Mouse (Mus musculus) limb, embryonic 11.5 days (tissue): ENCODE results near the gene Gm14744. TPM values are rescaled to one million over a fixed set of nuclear protein-coding genes. Genes with fewer than 3 reads are reported as not detected.
"Not testable (repeated sequence)": the region's sequence is repeated elsewhere in the genome, so short reads cannot be mapped to it uniquely, and the experiment has no call there.

Experiments
- ATAC-seq: fragments of 200-750 bp; cut with Nextera tagmentation; 2 replicates; pipeline ENCODE4 v1.8.0; 2017; ENCODE audit warnings: low read depth; ENCODE audit not compliant: insufficient number of reproducible peaks, low FRiP score, low TSS enrichment
- DNase-seq: peaks from one replicate; pipeline ENCODE4 v3.0.0-alpha.2; 2015; ENCODE audit warnings: low spot score
- H3K27ac ChIP-seq: fragments of 300-500 bp; sonication (generic); replicated peaks from 2 replicates; pipeline ENCODE4 v1.5.1; 2014; ENCODE audit warnings: low read depth, mild to moderate bottlenecking, low read length
- H3K27me3 ChIP-seq: fragments of 300-500 bp; sonication (generic); 2 replicates; pipeline ENCODE4 v1.6.1; 2014; ENCODE audit warnings: mild to moderate bottlenecking, low read length, mixed read lengths; ENCODE audit not compliant: control insufficient read depth, insufficient read depth
- H3K36me3 ChIP-seq: fragments of 300-500 bp; sonication (generic); 2 replicates; pipeline ENCODE4 v1.6.1; 2014; ENCODE audit warnings: mild to moderate bottlenecking, low read length, moderate library complexity, mixed read lengths; ENCODE audit not compliant: control insufficient read depth, insufficient read depth
- H3K4me1 ChIP-seq: fragments of 300-500 bp; sonication (generic); 2 replicates; pipeline ENCODE4 v1.6.1; 2014; ENCODE audit warnings: low read length, mixed read lengths; ENCODE audit not compliant: control insufficient read depth, insufficient read depth
- H3K4me2 ChIP-seq: fragments of 300-500 bp; sonication (generic); 2 replicates; pipeline ENCODE4 v1.6.1; 2014; ENCODE audit warnings: low read depth, mild to moderate bottlenecking, moderate library complexity; ENCODE audit not compliant: severe bottlenecking
- H3K4me3 ChIP-seq: fragments of 300-500 bp; sonication (generic); 2 replicates; pipeline ENCODE4 v1.5.1; 2014; ENCODE audit warnings: low read depth, low read length
- H3K9ac ChIP-seq: fragments of 300-500 bp; sonication (generic); 2 replicates; pipeline ENCODE4 v1.6.1; 2014; ENCODE audit warnings: mild to moderate bottlenecking, low read length
- H3K9me3 ChIP-seq: fragments of 300-500 bp; sonication (generic); 2 replicates; pipeline ENCODE4 v1.6.1; 2016; ENCODE audit warnings: low read length; ENCODE audit not compliant: control insufficient read depth
- WGBS: fragments of 180-500 bp; shearing (Covaris S2); extraction: QIAGEN DNeasy Blood & Tissue Kit; methylation state at CpG from one replicate; pipeline ENCODE4 v1.1.7; 2014; 5-methylcytosine and 5-hydroxymethylcytosine counted together
- polyA plus RNA-seq: library from polyadenylated mRNA; unstranded; fragments of >200 nt; fragmentation: Nextera tagmentation; extraction: Ambion mirVana; gene quantifications from 2 replicates; pipeline ENCODE4 v1.2.1, GENCODE M21; 2014

Gm14744 gene
- polyA plus RNA-seq: not detected in 2 replicates

DNA sequence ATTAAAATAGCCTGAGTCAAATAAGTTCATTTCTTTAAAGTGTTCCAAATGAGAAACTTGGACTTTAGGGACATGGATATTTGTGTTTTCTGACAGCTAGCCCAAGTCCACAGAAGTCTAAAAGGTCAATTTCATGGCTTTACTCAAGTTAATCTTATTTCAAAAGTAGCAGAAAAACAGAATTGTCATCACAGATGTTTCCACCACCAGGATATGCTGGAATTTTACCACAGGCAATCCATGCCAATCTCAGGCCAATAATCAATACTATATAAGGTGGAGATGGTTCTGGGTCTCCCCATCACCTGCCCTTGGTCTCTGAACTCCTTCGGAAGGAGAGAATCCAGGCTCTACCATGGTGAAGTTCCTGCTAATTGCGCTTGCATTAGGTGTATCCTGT lies at the start of gene Gm14744:
Gene Gm14744 (plus strand): TSS at position 301 of the 400 bp plus-strand sequence.
- not testable (repeated sequence) for H3K9me3 ChIP-seq, H3K27ac ChIP-seq, H3K4me1 ChIP-seq, DNase-seq, H3K4me2 ChIP-seq, H3K9ac ChIP-seq, H3K27me3 ChIP-seq, ATAC-seq, H3K4me3 ChIP-seq, H3K36me3 ChIP-seq
- WGBS: 83% methylated on average over 2 of the region's 2 CpGs

DNA sequence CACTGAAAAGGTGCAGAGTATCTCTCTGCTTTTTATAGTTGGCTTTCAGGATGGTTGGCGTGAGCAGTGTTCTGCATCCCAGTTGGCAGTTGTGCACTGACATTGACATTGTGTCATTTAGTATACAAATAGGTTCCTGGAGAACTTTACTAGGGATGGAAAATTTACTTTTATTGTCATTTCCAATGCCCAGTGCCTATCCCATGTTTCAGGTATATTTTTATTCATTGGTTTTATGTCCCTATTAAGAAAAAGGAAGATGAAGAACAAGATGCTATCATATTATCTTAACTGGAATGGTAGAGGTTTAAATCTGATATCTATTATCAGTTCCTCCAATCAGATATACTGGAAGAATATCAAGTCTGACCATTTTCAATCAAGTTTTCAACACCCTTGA lies 11.0 kb upstream of the Gm14744 start, which contains the start of gene Pbsn:
Gene Pbsn (minus strand): TSS at position 101 of the 400 bp plus-strand sequence.
- no peak within 1 kb of the TSS for H3K27ac ChIP-seq
- no peaks in the 10 kb centered on the region for H3K27me3 ChIP-seq
- no peaks in the 10 kb centered on the region for H3K9me3 ChIP-seq
- no peak within 1 kb of the TSS for H3K4me2 ChIP-seq
- no peaks in the 10 kb centered on the region for H3K36me3 ChIP-seq
- WGBS: 82% methylated on average over 1 of the region's 1 CpGs
- H3K4me1 ChIP-seq: no peaks in the 10 kb centered on the region
- DNase-seq (no peak), ATAC-seq (no peak)
- H3K4me3 ChIP-seq: no peak within 1 kb of the TSS
- no peak within 1 kb of the TSS for H3K9ac ChIP-seq

GRCm38 (mm10) chrX:77880033-77880432 lies 15.5 kb downstream of the Gm14744 start:
- H3K4me2 ChIP-seq, DNase-seq, H3K9ac ChIP-seq, H3K27ac ChIP-seq, ATAC-seq, H3K4me1 ChIP-seq, H3K36me3 ChIP-seq, H3K27me3 ChIP-seq, H3K4me3 ChIP-seq, H3K9me3 ChIP-seq: not testable (repeated sequence)
- WGBS: 55% methylated on average over 2 of the region's 4 CpGs

Other genes starting within 250 kb of the Gm14744 start
- gene Prkx, start 68.5 kb upstream of the Gm14744 start, polyA plus RNA-seq: 12.8 and 14.4 TPM in 2 replicates
- gene Pbsn, start 11.1 kb upstream of the Gm14744 start, polyA plus RNA-seq: not detected in 2 replicates
- not detected in 2 replicates for gene 5430402E10Rik, start 60.3 kb downstream of the Gm14744 start, polyA plus RNA-seq
- not detected in 2 replicates for gene Obp1a, start 226.6 kb downstream of the Gm14744 start, polyA plus RNA-seq